Mouse (Mus musculus) bone marrow macrophage, adult 2 months (primary cell): ENCODE measurements around the gene Tex14.

Experiments used
- CTCF ChIP-seq: IDR thresholded peaks from 2 replicates; pipeline ENCODE4 v1.5.1; 2012; ENCODE audit warnings: low read depth, mild to moderate bottlenecking, low read length, moderate library complexity
- POLR2A ChIP-seq: IDR thresholded peaks from 2 replicates; pipeline ENCODE4 v1.6.1; 2012; ENCODE audit warnings: mild to moderate bottlenecking, low read depth, low read length, borderline replicate concordance

GRCm38 (mm10) chr11:87603571-87603970 lies 198.7 kb downstream of the Tex14 start:
- TF ChIP-seq CTCF (no peak), POLR2A (no peak)
